Mouse (Mus musculus) CH12F3 (cell line): ENCODE measurements around the gene Ros1.

ENCODE experiments used
- in situ Hi-C: fragments of 300-500 bp; cut with MboI; formaldehyde crosslinking; loops from 2 replicates; pipeline ENCODE4 v1.14.3; 2020; ENCODE audit warnings: low sequenced_read_pairs

The Ros1 gene

DNA sequence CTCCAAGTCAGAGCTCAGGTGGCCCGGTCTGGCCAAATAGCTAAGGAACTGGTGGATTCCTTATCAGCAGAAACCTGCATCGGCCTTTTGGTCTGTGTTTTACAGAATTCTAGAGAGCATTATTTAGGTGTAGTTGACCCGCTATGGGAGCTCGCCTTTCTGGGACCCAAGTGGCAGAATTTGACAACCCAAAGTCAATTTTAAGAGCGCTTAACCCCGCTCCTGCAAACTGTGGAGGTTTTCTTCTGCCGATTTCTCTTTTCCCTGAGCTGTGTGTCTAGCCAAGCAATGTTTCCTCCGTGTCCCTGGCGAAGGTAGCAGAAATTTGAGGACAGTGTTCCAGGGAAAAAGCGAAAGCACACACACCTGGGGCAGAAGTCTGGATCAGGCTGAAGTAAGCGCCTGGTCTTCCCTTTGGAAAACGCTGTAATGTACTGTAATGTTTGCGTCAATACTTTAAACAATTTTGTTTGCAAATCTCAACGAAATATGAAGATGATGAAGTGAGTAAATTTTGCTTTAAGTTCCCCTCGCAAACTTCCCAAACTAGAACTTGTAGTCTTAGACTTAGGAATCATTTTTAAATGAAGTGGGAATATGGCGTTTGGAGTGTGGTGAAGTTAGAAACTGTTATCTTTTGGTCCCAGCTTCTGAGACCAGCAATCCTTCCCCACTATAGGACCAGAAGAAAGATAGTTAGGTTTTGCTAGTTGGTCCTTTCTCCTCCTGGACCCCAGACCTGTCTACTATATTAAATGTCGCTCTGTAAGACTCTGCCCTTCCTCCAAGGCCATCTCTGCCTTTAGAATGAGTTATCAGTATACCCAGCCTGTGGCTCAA, 171.6 kb downstream of the Ros1 start:
- in situ Hi-C loops, result no loop called here

DNA sequence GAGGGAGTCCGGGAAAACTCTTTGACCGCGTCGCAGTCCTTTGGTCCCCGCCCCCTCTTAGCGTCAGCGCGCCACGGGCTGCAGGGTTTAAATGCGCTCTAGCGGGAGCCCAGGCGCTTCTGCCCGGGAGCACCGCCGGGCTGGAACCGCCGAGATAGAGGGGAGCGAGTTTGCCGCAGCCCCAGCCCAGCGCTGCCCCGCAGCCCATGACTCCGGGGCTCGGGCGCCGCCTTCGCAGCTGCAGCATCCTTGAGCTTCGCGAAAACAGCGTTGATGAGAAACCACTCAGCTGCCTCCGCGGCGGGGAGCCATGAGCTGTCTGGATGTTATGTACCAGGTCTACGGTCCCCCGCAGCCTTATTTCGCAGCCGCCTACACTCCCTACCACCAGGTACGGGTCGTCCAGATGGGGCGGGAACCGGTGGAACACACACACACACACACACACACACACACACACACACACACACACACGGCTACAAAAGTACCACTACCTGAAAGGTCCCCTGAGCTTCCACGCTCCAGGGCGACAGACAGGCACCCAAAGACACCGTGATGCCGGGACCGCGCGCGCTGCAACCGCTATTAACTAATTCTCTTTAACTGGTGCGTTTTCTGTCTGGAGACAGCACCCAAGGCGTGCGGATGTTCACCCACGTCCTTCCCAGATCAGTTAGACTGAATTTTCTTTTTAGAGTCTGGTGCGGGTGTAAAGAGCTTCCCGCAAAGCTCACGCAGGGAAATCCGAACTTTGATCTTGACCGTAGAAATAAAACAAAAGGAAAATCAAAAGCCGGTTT, 172.4 kb downstream of the Ros1 start, which contains the start of gene Vgll2:
Gene Vgll2 (plus strand): TSS at position 90 of the 800 bp plus-strand sequence.
- in situ Hi-C loops, result no loop called here

DNA sequence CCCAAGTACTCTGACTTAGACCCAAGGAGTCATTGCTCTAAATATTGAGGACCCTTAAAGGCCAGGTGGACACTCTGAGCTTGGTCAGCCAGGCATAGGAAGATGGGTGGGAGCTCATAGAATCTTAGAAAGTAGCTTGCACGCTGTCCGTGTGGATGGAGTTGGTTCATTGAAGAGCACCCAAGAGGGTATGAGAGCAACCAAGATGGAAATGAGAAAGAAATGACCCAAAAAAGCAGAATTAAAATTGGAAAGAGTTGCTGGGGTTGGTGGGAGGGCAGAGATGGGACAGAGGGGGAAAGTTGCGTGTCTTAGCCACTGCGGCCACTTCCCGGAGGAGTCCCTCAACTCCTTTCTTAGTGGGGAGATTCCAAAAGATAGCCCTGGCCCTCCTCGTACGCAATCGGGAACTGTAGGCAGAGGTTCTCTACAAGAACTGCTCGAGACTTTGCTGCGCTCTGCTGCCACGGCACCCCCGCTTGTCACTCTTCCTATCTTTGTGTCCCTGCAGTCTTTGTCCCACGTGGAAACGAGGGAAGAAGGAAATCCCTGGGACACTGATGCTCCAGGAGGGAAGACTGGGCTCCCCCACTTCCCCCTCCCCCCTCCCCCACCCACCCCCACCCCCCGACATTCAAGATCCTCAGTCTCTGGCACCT, 173.2 kb downstream of the Ros1 start:
- in situ Hi-C loops, result no loop called here

DNA sequence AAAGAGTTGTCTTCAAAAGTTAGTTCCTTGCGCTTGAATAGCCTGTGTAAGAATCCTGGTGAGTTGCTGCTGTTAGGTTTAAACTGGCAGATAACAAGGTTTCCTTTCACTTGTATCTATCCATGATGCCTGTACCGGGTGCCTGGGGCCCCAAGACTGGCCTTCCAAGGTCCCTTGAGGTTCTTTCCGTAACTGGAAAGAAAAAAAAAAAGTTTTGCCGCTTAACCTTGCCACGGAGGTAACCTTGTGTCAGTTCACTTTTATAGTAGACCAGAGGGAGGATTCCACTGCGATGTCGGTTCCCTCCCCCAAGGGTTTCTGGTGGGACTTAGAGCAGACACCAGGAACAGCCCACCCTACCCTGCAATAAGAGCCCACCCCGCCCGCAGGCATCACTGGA, 173.8 kb downstream of the Ros1 start:
- in situ Hi-C loops, result no loop called here

DNA sequence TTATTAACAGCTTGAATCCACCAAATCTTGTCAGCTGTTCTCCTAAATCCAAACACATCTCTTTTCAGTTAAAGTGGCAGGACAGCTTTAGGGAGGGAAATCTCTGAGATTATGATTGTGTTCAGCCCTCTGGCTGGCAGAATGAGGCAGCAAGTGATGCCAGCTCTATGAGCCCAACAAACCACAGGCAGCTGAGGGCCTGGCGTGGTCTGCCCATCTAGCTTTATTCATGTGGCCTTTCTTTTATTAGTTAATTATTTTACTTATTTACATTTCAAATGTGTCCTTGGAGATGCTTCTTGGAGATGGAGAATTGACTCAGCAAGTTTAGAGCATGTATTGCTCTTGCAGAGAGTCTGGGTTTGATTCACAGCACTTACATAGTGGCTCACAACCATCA, 176.6 kb downstream of the Ros1 start:
- in situ Hi-C loops, result no loop called here
